Mouse (Mus musculus): Measurements from ENCODE around the gene Zfyve27.
A peak's percentile ranks its signal among the peaks of the same experiment; 100 is the strongest.

Zfyve27 gene

GRCm38 (mm10) chr19:42144067-42144466 is 19.7 kb upstream of the Zfyve27 start:
- DNase-seq, result no peak

GRCm38 (mm10) chr19:42144541-42145167 is 19.1 kb upstream of the Zfyve27 start:
- DNase-seq, result peak; percentile 84

GRCm38 (mm10) chr19:42145210-42145609 is 18.5 kb upstream of the Zfyve27 start:
- no peak for DNase-seq

- DNase-seq, result no peak
Observed at GRCm38 (mm10) chr19:42145731-42146130, 18.0 kb upstream of the Zfyve27 start.

- no peak for DNase-seq
Observed at GRCm38 (mm10) chr19:42146276-42147010, 17.3 kb upstream of the Zfyve27 start.

- DNase-seq, result peak; percentile 65
Observed at GRCm38 (mm10) chr19:42147170-42147768, 16.5 kb upstream of the Zfyve27 start, which contains the start of gene Marveld1. Gene Marveld1 (plus strand): TSS chr19:42147400.

- peak; percentile 44 for DNase-seq
Observed at GRCm38 (mm10) chr19:42147769-42148568, 15.8 kb upstream of the Zfyve27 start.

- no peak for DNase-seq
Observed at GRCm38 (mm10) chr19:42148569-42148860, 15.2 kb upstream of the Zfyve27 start.

GRCm38 (mm10) chr19:42151990-42152389 is 11.8 kb upstream of the Zfyve27 start:
- DNase-seq, result peak; percentile 91

GRCm38 (mm10) chr19:42157493-42158237 is 6.1 kb upstream of the Zfyve27 start:
- no peak for DNase-seq

GRCm38 (mm10) chr19:42158246-42159017 is 5.3 kb upstream of the Zfyve27 start:
- DNase-seq, result no peak

GRCm38 (mm10) chr19:42164188-42164587 is 437 bp downstream of the Zfyve27 start:
- no peak for DNase-seq

- DNase-seq, result peak; percentile 84
Observed at GRCm38 (mm10) chr19:42166130-42166529, 2.4 kb downstream of the Zfyve27 start.

GRCm38 (mm10) chr19:42166766-42167165 is 3.0 kb downstream of the Zfyve27 start:
- DNase-seq, result no peak

GRCm38 (mm10) chr19:42167489-42167888 is 3.7 kb downstream of the Zfyve27 start:
- no peak for DNase-seq

- DNase-seq, result no peak
Observed at GRCm38 (mm10) chr19:42169322-42169975, 5.7 kb downstream of the Zfyve27 start.

GRCm38 (mm10) chr19:42170025-42170969 is 6.5 kb downstream of the Zfyve27 start:
- DNase-seq, result peak; percentile 94

GRCm38 (mm10) chr19:42176841-42177240 is 13.1 kb downstream of the Zfyve27 start:
- no peak for DNase-seq

- DNase-seq, result no peak
Observed at GRCm38 (mm10) chr19:42177461-42177860, 13.7 kb downstream of the Zfyve27 start.

- DNase-seq, result peak; percentile 36
Observed at GRCm38 (mm10) chr19:42179356-42179755, 15.6 kb downstream of the Zfyve27 start.
